Mouse (Mus musculus) kidney, adult 18-20 months (tissue): ENCODE data around the gene Tmf1.

Source experiments
- DNase-seq: peaks from one replicate; pipeline ENCODE4 v3.0.0; 2021

Tmf1 gene

GRCm38 (mm10) chr6:97104264-97104852, 74.6 kb downstream of the Tmf1 start:
- peak; percentile 11 for DNase-seq
